Mouse (Mus musculus): Measurements from ENCODE around the gene Pdgfb. TPM values are rescaled to one million over a fixed set of nuclear protein-coding genes. Genes with fewer than 3 reads are reported as not detected.
A peak's percentile ranks its signal among the peaks of the same experiment; 100 is the strongest.

Gene Pdgfb
- polyA plus RNA-seq, 1 experiment from 2014 or later: 8.1 TPM

DNA sequence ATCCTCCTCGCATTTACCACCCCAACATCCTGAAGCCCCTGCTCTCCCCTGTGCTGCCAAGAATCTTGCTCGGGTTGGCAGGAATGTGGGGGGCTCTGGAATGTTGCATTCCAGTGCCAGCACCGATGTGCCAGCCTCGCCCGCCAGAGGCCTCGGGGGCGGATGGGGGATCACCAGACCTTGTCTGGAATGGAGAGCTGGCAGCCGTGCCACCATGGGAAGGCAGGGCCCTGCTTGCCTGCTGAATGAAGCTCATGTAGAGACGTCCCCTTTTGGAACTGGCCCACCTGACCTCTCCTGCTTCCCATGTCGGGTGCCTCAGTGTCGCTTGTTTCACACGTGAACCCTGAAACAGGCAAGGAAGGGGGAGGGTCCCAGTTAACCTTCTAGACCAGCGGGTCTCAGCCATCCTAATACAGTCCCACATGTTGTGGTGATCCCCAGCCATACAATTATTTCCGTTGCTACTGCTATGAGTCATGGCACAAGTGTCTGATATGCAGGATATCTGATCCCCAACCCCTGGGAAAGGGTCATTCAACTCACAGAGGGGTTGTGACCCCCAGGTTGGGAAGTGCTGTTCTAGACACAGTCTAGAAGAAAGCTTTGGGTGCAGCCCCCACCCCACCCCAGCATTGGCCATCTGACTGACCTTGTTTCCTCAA, 12.0 kb upstream of the Pdgfb start:
- WGBS: 69% methylated on average over 14 of the region's 14 CpGs
- Histone ChIP-seq H3K36me3 (ENCODE audit: control insufficient read depth, insufficient read depth, low read length) (no peaks in the 10 kb centered on the region), H3K4me2 (ENCODE audit: low read length) (no peak overlapping the region), H3K27ac (ENCODE audit: low read depth) (no peak overlapping the region), H3K9ac (ENCODE audit: low read length) (no peak overlapping the region), H3K27me3 (replicated peaks; ENCODE audit: control insufficient read depth, insufficient read depth, low read length) (no peaks in the 10 kb centered on the region), H3K4me1 (replicated peaks; ENCODE audit: control insufficient read depth, insufficient read depth, low read length) (peaks cover 12% of the 10 kb centered on the region; the same call in 1 of the 2 replicates), H3K4me3 (ENCODE audit: low read depth, low read length) (no peak overlapping the region), H3K9me3 (ENCODE audit: control insufficient read depth, low read length) (no peaks in the 10 kb centered on the region)
- ATAC-seq (replicated peaks; ENCODE audit: low FRiP score, low TSS enrichment, low read depth) (no peak), DNase-seq (ENCODE audit: low spot score) (no peak)

DNA sequence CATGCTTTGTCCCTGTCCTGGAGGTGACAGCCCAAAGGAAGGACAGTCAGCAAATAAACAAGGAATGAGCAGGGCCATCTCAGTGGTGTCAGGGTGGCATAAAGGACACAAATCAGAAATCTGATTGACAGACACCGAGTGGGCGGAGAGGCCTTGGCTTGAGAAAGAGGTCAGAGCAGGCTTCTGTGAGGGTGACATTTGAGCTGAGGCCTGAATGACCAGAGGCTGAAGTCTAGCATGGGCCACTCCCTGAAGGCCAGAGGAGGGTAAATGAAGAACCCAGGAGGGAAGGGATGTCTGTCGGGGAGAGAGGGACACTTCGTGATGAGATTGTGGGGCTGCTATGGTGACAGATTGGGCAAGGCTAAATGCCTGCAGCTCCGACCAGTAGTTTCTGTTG, 11.3 kb upstream of the Pdgfb start:
- 69% methylated on average over 5 of the region's 5 CpGs for WGBS
- Histone ChIP-seq H3K27ac (ENCODE audit: low read depth) (no peak overlapping the region), H3K36me3 (ENCODE audit: control insufficient read depth, insufficient read depth, low read length) (no peaks in the 10 kb centered on the region), H3K9ac (ENCODE audit: low read length) (no peak overlapping the region), H3K4me2 (ENCODE audit: low read length) (no peak overlapping the region), H3K9me3 (ENCODE audit: control insufficient read depth, low read length) (no peaks in the 10 kb centered on the region), H3K4me3 (ENCODE audit: low read depth, low read length) (no peak overlapping the region), H3K27me3 (replicated peaks; ENCODE audit: control insufficient read depth, insufficient read depth, low read length) (no peaks in the 10 kb centered on the region), H3K4me1 (replicated peaks; ENCODE audit: control insufficient read depth, insufficient read depth, low read length) (peaks cover 12% of the 10 kb centered on the region; the same call in 1 of the 2 replicates)
- no peak for ATAC-seq (replicated peaks; ENCODE audit: low FRiP score, low TSS enrichment, low read depth)
- DNase-seq (ENCODE audit: low spot score): no peak

DNA sequence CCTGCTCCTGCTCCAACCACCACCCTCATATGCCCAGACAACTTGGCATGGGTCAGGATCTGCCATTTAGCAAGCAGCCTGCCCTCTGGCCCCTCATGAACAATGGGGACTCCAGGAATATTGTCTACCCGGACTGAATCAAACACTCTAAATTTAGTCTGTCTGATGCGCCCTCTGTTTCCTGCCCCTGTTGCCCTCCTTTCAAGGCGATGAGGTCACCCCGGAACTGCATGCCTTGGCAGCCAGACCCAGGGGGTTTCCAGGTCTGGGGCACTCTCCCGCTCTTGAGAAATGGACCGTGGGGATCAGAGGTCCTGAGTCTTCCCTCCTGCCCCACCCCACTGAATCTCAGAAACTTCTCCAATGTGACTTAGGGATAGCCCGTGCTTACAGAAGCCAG, 10.8 kb upstream of the Pdgfb start:
- ATAC-seq (replicated peaks; ENCODE audit: low FRiP score, low TSS enrichment, low read depth) (no peak), DNase-seq (ENCODE audit: low spot score) (no peak)
- WGBS: 65% methylated on average over 7 of the region's 7 CpGs

DNA sequence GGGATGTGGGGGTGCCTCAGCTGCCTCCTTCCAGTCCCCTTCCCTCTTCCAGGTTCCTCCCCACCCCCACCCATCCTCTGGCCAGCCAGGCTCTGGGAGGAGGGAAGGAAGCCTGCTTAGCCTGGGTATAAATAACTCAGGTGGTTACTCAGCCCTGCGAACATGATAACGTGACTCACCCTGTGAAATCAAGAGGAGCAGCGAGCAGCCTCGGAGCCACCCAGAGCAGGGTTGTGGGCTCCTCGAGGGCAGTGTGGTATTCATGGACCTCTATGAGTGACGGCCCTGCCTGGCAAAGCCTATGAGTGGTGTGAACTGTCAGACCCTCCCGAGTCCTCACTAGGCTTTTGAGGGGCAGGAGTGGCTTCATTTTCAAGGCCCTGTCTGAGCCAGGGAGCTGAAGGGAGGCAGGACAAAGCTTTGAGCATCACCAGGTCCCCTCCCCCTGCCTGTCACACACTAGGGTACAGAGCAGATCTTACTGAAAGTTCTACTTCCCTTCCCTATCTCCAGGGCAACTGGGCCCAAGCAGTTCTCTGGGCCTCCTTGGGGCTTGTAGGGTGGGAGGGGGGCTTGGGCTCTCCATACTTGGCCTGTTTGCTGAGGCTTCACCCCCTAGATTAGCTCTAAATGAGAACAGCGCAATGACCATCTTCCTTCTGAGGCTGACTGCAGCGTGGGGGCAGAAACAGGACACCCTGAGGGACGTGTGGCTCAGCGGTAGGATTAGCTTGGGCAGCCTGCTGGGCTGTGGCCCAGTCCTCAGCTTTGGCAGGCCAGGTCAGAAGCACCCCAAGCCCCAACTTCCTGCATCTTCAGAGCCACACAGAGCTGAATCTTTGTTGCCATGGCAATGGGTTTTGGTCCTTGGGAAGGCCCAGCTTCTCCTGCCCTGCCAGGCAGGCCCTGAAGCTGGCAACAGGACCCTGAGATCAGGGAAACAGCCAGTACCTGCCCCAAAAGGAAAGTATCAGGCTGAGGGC, 9.8 kb upstream of the Pdgfb start:
- WGBS: 29% methylated on average over 11 of the region's 11 CpGs
- Histone ChIP-seq H3K36me3 (ENCODE audit: control insufficient read depth, insufficient read depth, low read length) (no peaks in the 10 kb centered on the region), H3K4me2 (ENCODE audit: low read length) (no peak overlapping the region), H3K9ac (ENCODE audit: low read length) (no peak overlapping the region), H3K27ac (ENCODE audit: low read depth) (no peak overlapping the region), H3K27me3 (replicated peaks; ENCODE audit: control insufficient read depth, insufficient read depth, low read length) (no peaks in the 10 kb centered on the region), H3K4me1 (replicated peaks; ENCODE audit: control insufficient read depth, insufficient read depth, low read length) (peaks cover 12% of the 10 kb centered on the region; the same call in 1 of the 2 replicates), H3K9me3 (ENCODE audit: control insufficient read depth, low read length) (no peaks in the 10 kb centered on the region), H3K4me3 (ENCODE audit: low read depth, low read length) (no peak overlapping the region)
- ATAC-seq (replicated peaks; ENCODE audit: low FRiP score, low TSS enrichment, low read depth) (peak; percentile 67), DNase-seq (ENCODE audit: low spot score) (no peak)

More for the DNA sequence above, 10.8 kb upstream of the Pdgfb start:
- H3K27ac ChIP-seq (ENCODE audit: low read depth): no peak overlapping the region
- H3K4me1 ChIP-seq (replicated peaks; ENCODE audit: control insufficient read depth, insufficient read depth, low read length): peaks cover 12% of the 10 kb centered on the region; the same call in 1 of the 2 replicates
- H3K9ac ChIP-seq (ENCODE audit: low read length): no peak overlapping the region
- no peak overlapping the region for H3K4me3 ChIP-seq (ENCODE audit: low read depth, low read length)
- H3K27me3 ChIP-seq (replicated peaks; ENCODE audit: control insufficient read depth, insufficient read depth, low read length): no peaks in the 10 kb centered on the region
- H3K4me2 ChIP-seq (ENCODE audit: low read length): no peak overlapping the region
- H3K36me3 ChIP-seq (ENCODE audit: control insufficient read depth, insufficient read depth, low read length): no peaks in the 10 kb centered on the region
- H3K9me3 ChIP-seq (ENCODE audit: control insufficient read depth, low read length): no peaks in the 10 kb centered on the region

DNA sequence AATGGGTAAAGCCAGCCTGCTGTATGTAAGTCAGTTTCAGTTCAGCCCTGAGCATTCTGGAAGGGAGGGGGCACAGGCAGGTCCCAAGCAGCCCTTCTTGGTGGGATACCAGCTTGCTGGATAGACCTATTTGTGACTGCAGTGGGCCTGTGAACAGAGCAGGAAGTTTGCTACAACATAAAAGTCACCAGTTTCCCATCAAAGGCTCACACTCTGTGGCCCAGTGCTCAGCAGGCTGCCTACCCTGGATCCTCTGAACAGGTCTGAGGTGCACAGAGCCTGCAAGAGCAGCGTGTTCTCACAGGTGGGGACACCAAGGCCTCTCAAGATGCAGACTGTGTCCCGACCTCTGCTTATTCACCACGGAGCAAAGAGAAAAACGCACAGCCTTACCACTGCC, 5.7 kb upstream of the Pdgfb start:
- ATAC-seq (replicated peaks; ENCODE audit: low FRiP score, low TSS enrichment, low read depth): no peak

DNA sequence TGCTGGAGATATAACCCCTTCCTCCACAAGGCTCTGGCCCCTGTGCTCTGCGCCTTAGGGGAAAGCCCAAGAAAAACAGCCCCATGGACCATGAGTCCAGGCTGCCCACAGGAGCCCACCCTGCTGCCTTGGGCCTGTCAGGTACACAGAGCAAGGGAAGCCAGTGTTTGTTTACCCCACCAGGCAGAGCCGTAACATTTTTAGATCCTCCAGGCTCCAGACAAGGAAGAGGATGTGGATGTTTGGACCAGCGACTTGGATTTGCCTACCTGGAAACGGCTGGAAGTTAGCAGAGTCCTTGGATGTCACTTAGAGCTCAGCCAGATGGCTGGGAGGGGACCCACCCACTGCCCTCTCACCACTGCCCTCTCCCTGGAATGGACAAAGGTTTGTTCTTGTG, 4.8 kb upstream of the Pdgfb start:
- no peak overlapping the region for H3K4me2 ChIP-seq (ENCODE audit: low read length)
- no peak for ATAC-seq (replicated peaks; ENCODE audit: low FRiP score, low TSS enrichment, low read depth)
- H3K9ac ChIP-seq (ENCODE audit: low read length): no peak overlapping the region
- peaks cover 12% of the 10 kb centered on the region for H3K4me1 ChIP-seq (replicated peaks; ENCODE audit: control insufficient read depth, insufficient read depth, low read length)
- no peak for DNase-seq (ENCODE audit: low spot score)
- H3K36me3 ChIP-seq (ENCODE audit: control insufficient read depth, insufficient read depth, low read length): no peaks in the 10 kb centered on the region
- H3K27me3 ChIP-seq (replicated peaks; ENCODE audit: control insufficient read depth, insufficient read depth, low read length): peaks cover 22% of the 10 kb centered on the region
- no peaks in the 10 kb centered on the region for H3K9me3 ChIP-seq (ENCODE audit: control insufficient read depth, low read length)
- H3K4me3 ChIP-seq (ENCODE audit: low read depth, low read length): no peak overlapping the region
- WGBS: 26% methylated on average over 4 of the region's 4 CpGs
- H3K27ac ChIP-seq (ENCODE audit: low read depth): no peak overlapping the region

More for the DNA sequence above, 5.7 kb upstream of the Pdgfb start:
- Histone ChIP-seq H3K27me3 (replicated peaks; ENCODE audit: control insufficient read depth, insufficient read depth, low read length) (peaks cover 13% of the 10 kb centered on the region), H3K9me3 (ENCODE audit: control insufficient read depth, low read length) (no peaks in the 10 kb centered on the region), H3K9ac (ENCODE audit: low read length) (no peak overlapping the region), H3K4me3 (ENCODE audit: low read depth, low read length) (no peak overlapping the region), H3K27ac (ENCODE audit: low read depth) (no peak overlapping the region), H3K4me2 (ENCODE audit: low read length) (no peak overlapping the region), H3K36me3 (ENCODE audit: control insufficient read depth, insufficient read depth, low read length) (no peaks in the 10 kb centered on the region), H3K4me1 (replicated peaks; ENCODE audit: control insufficient read depth, insufficient read depth, low read length) (peaks cover 12% of the 10 kb centered on the region; the same call in 1 of the 2 replicates)
- DNase-seq (ENCODE audit: low spot score): no peak
- WGBS: 61% methylated on average over 4 of the region's 4 CpGs

DNA sequence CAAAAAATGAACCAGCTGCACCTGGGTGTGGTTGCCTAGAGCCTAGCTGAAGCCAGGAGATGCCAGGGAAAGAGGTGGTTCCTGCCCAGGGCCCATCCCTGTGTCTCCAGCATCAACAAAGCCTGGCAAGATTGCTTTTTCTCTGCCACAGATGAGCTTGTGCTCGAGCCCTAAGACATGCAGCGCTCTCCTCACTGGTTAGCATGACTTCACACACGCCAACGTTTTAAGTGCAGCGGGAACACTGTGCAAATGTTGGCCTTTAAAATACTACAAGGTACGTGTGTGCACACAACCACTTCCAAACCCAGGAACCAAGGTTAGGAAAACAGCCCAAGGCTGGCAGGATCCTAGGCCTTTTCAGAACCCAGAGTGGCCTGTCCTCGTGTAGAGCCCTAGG, 4.4 kb upstream of the Pdgfb start:
- WGBS: 84% methylated on average over 7 of the region's 7 CpGs
- Histone ChIP-seq H3K36me3 (ENCODE audit: control insufficient read depth, insufficient read depth, low read length) (no peaks in the 10 kb centered on the region), H3K9ac (ENCODE audit: low read length) (no peak overlapping the region), H3K4me3 (ENCODE audit: low read depth, low read length) (no peak overlapping the region), H3K9me3 (ENCODE audit: control insufficient read depth, low read length) (no peaks in the 10 kb centered on the region), H3K4me2 (ENCODE audit: low read length) (no peak overlapping the region), H3K4me1 (replicated peaks; ENCODE audit: control insufficient read depth, insufficient read depth, low read length) (peaks cover 8% of the 10 kb centered on the region), H3K27me3 (replicated peaks; ENCODE audit: control insufficient read depth, insufficient read depth, low read length) (peaks cover 26% of the 10 kb centered on the region), H3K27ac (ENCODE audit: low read depth) (no peak overlapping the region)
- ATAC-seq (replicated peaks; ENCODE audit: low FRiP score, low TSS enrichment, low read depth) (no peak), DNase-seq (ENCODE audit: low spot score) (no peak)

DNA sequence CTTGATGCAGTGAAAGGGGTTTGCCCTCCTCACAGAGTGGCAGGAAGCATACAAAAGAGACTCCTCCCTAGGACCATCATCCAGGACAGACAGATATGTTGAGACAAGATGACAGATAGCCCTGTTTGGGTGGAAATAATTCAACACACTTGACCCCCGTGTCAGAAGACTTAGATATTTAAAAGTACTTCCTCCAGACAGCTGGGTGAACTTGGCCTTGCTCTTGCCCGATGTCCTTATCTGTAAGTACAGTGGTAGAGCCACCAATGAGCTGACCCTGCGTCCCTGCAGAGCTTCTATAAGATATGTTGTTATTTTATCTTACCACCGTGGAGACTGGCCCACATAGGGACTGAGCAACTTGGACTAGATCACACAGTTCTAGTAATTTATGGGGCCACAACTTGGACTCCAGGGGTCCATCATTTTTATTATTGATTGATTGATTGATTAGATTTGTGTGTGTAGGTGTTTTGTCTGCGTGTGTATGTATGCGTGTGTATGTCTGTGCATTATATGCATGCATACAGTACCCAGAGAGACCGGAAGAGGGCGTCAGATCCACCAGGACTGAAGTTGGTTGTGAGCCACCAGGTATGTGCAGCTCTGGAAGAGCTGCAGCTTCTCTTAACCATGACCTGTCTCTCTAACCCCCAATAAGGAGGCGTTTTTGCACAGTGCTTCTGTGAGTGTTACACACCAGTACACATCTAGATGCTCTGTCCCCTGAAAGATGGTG, 2.0 kb upstream of the Pdgfb start:
- Histone ChIP-seq H3K4me1 (replicated peaks; ENCODE audit: control insufficient read depth, insufficient read depth, low read length) (peaks cover 14% of the 10 kb centered on the region), H3K27ac (ENCODE audit: low read depth) (no peak overlapping the region), H3K4me2 (ENCODE audit: low read length) (no peak overlapping the region), H3K4me3 (ENCODE audit: low read depth, low read length) (no peak overlapping the region), H3K9me3 (ENCODE audit: control insufficient read depth, low read length) (no peaks in the 10 kb centered on the region), H3K36me3 (ENCODE audit: control insufficient read depth, insufficient read depth, low read length) (no peaks in the 10 kb centered on the region), H3K9ac (ENCODE audit: low read length) (no peak overlapping the region), H3K27me3 (replicated peaks; ENCODE audit: control insufficient read depth, insufficient read depth, low read length) (peaks cover 51% of the 10 kb centered on the region)
- WGBS: 85% methylated on average over 9 of the region's 9 CpGs
- DNase-seq (ENCODE audit: low spot score): no peak
- no peak for ATAC-seq (replicated peaks; ENCODE audit: low FRiP score, low TSS enrichment, low read depth)
